Mouse (Mus musculus) liver, postnatal 0 days (tissue): ENCODE measurements around the gene Rps6kc1.

Source experiments
- CTCF ChIP-seq: sonication (generic); IDR thresholded peaks from 2 replicates; pipeline ENCODE4 v1.5.1; 2016; ENCODE audit warnings: antibody characterized with exemption, low read depth
- EP300 ChIP-seq: IDR thresholded peaks from 2 replicates; pipeline ENCODE4 v1.6.1; 2016; ENCODE audit warnings: antibody characterized with exemption, low read depth, mild to moderate bottlenecking

GRCm38 (mm10) chr1:190910836-190911235 is 734 bp downstream of the Rps6kc1 start:
- TF ChIP-seq EP300: no peak
- no peak for TF ChIP-seq CTCF
